Mouse (Mus musculus) embryo, embryonic 11.5 days (tissue): ENCODE measurements around the gene Saa4.
"Not testable (repeated sequence)": the region's sequence is repeated elsewhere in the genome, so short reads cannot be mapped to it uniquely, and the experiment has no call there.

Source experiments
- DNase-seq: peaks from one replicate; pipeline ENCODE4 v3.0.0-alpha.2; 2012; ENCODE audit warnings: low read depth, low spot score

Gene Saa4

GRCm38 (mm10) chr7:46716897-46717296, 15.5 kb downstream of the Saa4 start:
- no peak for DNase-seq

GRCm38 (mm10) chr7:46715600-46715999, 16.8 kb downstream of the Saa4 start, which contains the start of gene Saa3:
Gene Saa3 (minus strand): TSS chr7:46715700.
- no peak for DNase-seq

- DNase-seq = peak; percentile 54
Observed at GRCm38 (mm10) chr7:46714518-46714917, 17.9 kb downstream of the Saa4 start.

- DNase-seq = no peak
Observed at GRCm38 (mm10) chr7:46712250-46712649, 20.2 kb downstream of the Saa4 start.

GRCm38 (mm10) chr7:46710390-46710844, 22.0 kb downstream of the Saa4 start, which contains the start of gene Saal1:
Gene Saal1 (minus strand): TSS chr7:46710680.
- DNase-seq = peak; percentile 86

GRCm38 (mm10) chr7:46700521-46701025, 31.8 kb downstream of the Saa4 start:
- no peak for DNase-seq

GRCm38 (mm10) chr7:46696754-46697153, 35.6 kb downstream of the Saa4 start:
- DNase-seq = no peak

- no peak for DNase-seq
Observed at GRCm38 (mm10) chr7:46686827-46687226, 45.6 kb downstream of the Saa4 start.

- DNase-seq = no peak
Observed at GRCm38 (mm10) chr7:46680732-46681131, 51.7 kb downstream of the Saa4 start.

- DNase-seq = not testable (repeated sequence)
Observed at GRCm38 (mm10) chr7:46679044-46679443, 53.4 kb downstream of the Saa4 start.

GRCm38 (mm10) chr7:46678417-46678816, 54.0 kb downstream of the Saa4 start:
- DNase-seq = no peak
